In the genomic region with DNA sequence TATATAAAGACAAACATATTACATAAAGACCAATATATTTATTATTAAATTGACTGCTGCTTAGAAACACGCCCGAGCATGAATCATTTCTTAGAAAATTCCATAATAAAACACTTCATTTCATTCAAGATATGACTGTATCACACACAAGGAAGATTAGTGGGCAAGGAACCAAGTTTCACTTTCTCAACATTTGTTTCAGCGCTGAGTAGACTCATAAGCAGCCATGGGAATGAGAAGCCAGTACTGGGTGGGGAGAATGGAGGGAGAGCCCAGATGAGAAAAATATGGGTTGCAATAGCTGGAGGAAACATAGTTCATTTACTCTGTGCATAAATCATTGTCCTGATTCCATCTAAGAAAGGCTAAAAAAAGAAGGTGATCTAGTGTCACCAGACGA, we compare ENCODE assay signal across 19 mouse cellular contexts.
A peak's percentile ranks its signal among the peaks of the same experiment; 100 is the strongest.
DNase-seq lines count a peak whose midpoint lies in the region; ATAC-seq and TF ChIP-seq lines count a peak whose summit lies in the region.
"Had no signal": no experiment of that assay in that cellular context is flagged by ENCODE, and none has a peak within 500 bp of the region (broad histone marks: within the 10 kb centered on the region; RNA-seq: fewer than 3 reads in every experiment).

No protein-coding gene starts in this region.

- DNase-seq in forebrain, embryonic 14.5 days (ENCODE audit: low spot score), result peak; percentile 28
- DNase-seq in forebrain, embryonic 11.5 days (ENCODE audit: low spot score), result no peak
- peak; percentile 1 for DNase-seq in heart, embryonic 10.5 days (ENCODE audit: low spot score)
- DNase-seq in heart, adult 2 months, result no peak
- no peak for DNase-seq in lung, postnatal 14 days
- peak; percentile 80 for DNase-seq in skeletal muscle tissue, adult 2 months (ENCODE audit: low read depth, low spot score)
- DNase-seq in testis, postnatal 14 days (ENCODE audit: low spot score), result no peak
- DNase-seq: cerebellum, postnatal 10 days; embryo, embryonic 11 days; gastrocnemius, postnatal 14 days; kidney, postnatal 25 days; liver, embryonic 13.5 days had no signal

- H3K4me3 ChIP-seq in forebrain, embryonic 14.5 days (ENCODE audit: low read depth, low read length), result no peak overlapping the region
- no peak overlapping the region for H3K4me3 ChIP-seq in forebrain, embryonic 11.5 days (ENCODE audit: low read depth, low read length)
- no peak overlapping the region for H3K4me3 ChIP-seq in heart, embryonic 10.5 days
- no peak overlapping the region for H3K4me3 ChIP-seq in heart, adult 2 months
- H3K4me3 ChIP-seq in lung, embryonic 16.5 days (ENCODE audit: low read length), result no peak overlapping the region
- H3K4me3 ChIP-seq: intestine, embryonic 15.5 days; liver, embryonic 13.5 days; midbrain, embryonic 12.5 days; neural tube, embryonic 13.5 days; stomach, embryonic 15.5 days had no signal

- TF ChIP-seq EP300 in heart, adult 2 months (IDR thresholded peaks at IDR 0.05; ENCODE audit: insufficient read depth, low read depth, low read length), result no peak

- no peak for ATAC-seq in forebrain, embryonic 14.5 days
- no peak for ATAC-seq in forebrain, embryonic 11.5 days (replicated peaks; ENCODE audit: low FRiP score)
- ATAC-seq in lung, embryonic 16.5 days (ENCODE audit: low read depth), result peak; percentile 34; the same call in 1 of the 2 replicates
- ATAC-seq: forebrain, embryonic 16.5 days; intestine, embryonic 15.5 days had no signal

- H3K9ac ChIP-seq in forebrain, embryonic 14.5 days (ENCODE audit: low read length), result no peak overlapping the region
- no peak overlapping the region for H3K9ac ChIP-seq in forebrain, embryonic 11.5 days (ENCODE audit: low read length)
- H3K9ac ChIP-seq in heart, adult 2 months (ENCODE audit: low read depth, low read length), result no peak overlapping the region
- H3K9ac ChIP-seq in lung, embryonic 16.5 days (ENCODE audit: low read length), result no peak overlapping the region
- H3K9ac ChIP-seq: hindbrain, embryonic 14.5 days; intestine, embryonic 15.5 days; liver, embryonic 13.5 days; midbrain, embryonic 12.5 days; neural tube, embryonic 13.5 days; stomach, embryonic 15.5 days had no signal

- H3K79me2 ChIP-seq in heart, adult 2 months (replicated peaks; ENCODE audit: control insufficient read depth, insufficient read depth, low read length), result no peaks in the 10 kb centered on the region

- H3K9me3 ChIP-seq in forebrain, embryonic 14.5 days (replicated peaks; ENCODE audit: control insufficient read depth, low read length), result no peaks in the 10 kb centered on the region
- no peaks in the 10 kb centered on the region for H3K9me3 ChIP-seq in forebrain, embryonic 11.5 days (ENCODE audit: control insufficient read depth, low read length)
- no peaks in the 10 kb centered on the region for H3K9me3 ChIP-seq in heart, embryonic 10.5 days
- no peaks in the 10 kb centered on the region for H3K9me3 ChIP-seq in lung, embryonic 16.5 days (ENCODE audit: control insufficient read depth, low read length)
- H3K9me3 ChIP-seq: intestine, embryonic 15.5 days; liver, embryonic 13.5 days; midbrain, embryonic 12.5 days; neural tube, embryonic 13.5 days; stomach, embryonic 15.5 days had no signal

- TF ChIP-seq POLR2A in heart, adult 2 months (IDR thresholded peaks at IDR 0.05; ENCODE audit: insufficient read depth, low read depth, low read length), result no peak

- no peaks in the 10 kb centered on the region for H3K36me3 ChIP-seq in forebrain, embryonic 14.5 days (ENCODE audit: control insufficient read depth, insufficient read depth, low read length)
- no peaks in the 10 kb centered on the region for H3K36me3 ChIP-seq in forebrain, embryonic 11.5 days (ENCODE audit: control insufficient read depth, insufficient read depth, low read length)
- H3K36me3 ChIP-seq in heart, embryonic 10.5 days, result no peaks in the 10 kb centered on the region
- no peaks in the 10 kb centered on the region for H3K36me3 ChIP-seq in heart, adult 2 months (ENCODE audit: control insufficient read depth, insufficient read depth, low read length)
- H3K36me3 ChIP-seq in lung, embryonic 16.5 days (ENCODE audit: control insufficient read depth, insufficient read depth, low read length), result no peaks in the 10 kb centered on the region
- H3K36me3 ChIP-seq: intestine, embryonic 15.5 days; liver, embryonic 13.5 days; midbrain, embryonic 12.5 days; neural tube, embryonic 13.5 days; stomach, embryonic 15.5 days had no signal

- no peaks in the 10 kb centered on the region for H3K4me1 ChIP-seq in forebrain, embryonic 14.5 days (ENCODE audit: control insufficient read depth, insufficient read depth, low read length)
- no peaks in the 10 kb centered on the region for H3K4me1 ChIP-seq in forebrain, embryonic 11.5 days (replicated peaks; ENCODE audit: control insufficient read depth, insufficient read depth, low read length)
- H3K4me1 ChIP-seq in heart, embryonic 10.5 days, result peaks cover 10% of the 10 kb centered on the region
- peaks cover 4% of the 10 kb centered on the region for H3K4me1 ChIP-seq in heart, adult 2 months (ENCODE audit: control insufficient read depth, insufficient read depth, low read length)
- no peaks in the 10 kb centered on the region for H3K4me1 ChIP-seq in lung, embryonic 16.5 days (replicated peaks; ENCODE audit: control insufficient read depth, insufficient read depth, low read length)
- H3K4me1 ChIP-seq: intestine, embryonic 15.5 days; liver, embryonic 13.5 days; midbrain, embryonic 12.5 days; stomach, embryonic 15.5 days had no signal

- no peak overlapping the region for H3K4me2 ChIP-seq in forebrain, embryonic 14.5 days (ENCODE audit: low read length)
- no peak overlapping the region for H3K4me2 ChIP-seq in forebrain, embryonic 11.5 days (ENCODE audit: low read depth, low read length, severe bottlenecking)
- H3K4me2 ChIP-seq in lung, embryonic 16.5 days (ENCODE audit: low read depth, low read length), result no peak overlapping the region
- H3K4me2 ChIP-seq: hindbrain, embryonic 14.5 days; intestine, embryonic 15.5 days; liver, embryonic 13.5 days; midbrain, embryonic 12.5 days; neural tube, embryonic 13.5 days; stomach, embryonic 15.5 days had no signal

- no peaks in the 10 kb centered on the region for H3K27me3 ChIP-seq in forebrain, embryonic 14.5 days (replicated peaks; ENCODE audit: control insufficient read depth, insufficient read depth, low read length)
- H3K27me3 ChIP-seq in forebrain, embryonic 11.5 days (ENCODE audit: control insufficient read depth, insufficient read depth, low read length), result no peaks in the 10 kb centered on the region
- no peaks in the 10 kb centered on the region for H3K27me3 ChIP-seq in heart, embryonic 10.5 days (ENCODE audit: insufficient read depth, poor library complexity, severe bottlenecking)
- H3K27me3 ChIP-seq in heart, adult 2 months (ENCODE audit: control insufficient read depth, insufficient read depth, low read length), result no peaks in the 10 kb centered on the region
- H3K27me3 ChIP-seq in lung, embryonic 16.5 days (ENCODE audit: control insufficient read depth, insufficient read depth, low read depth, low read length), result no peaks in the 10 kb centered on the region
- H3K27me3 ChIP-seq: intestine, embryonic 15.5 days; liver, embryonic 13.5 days; midbrain, embryonic 12.5 days; neural tube, embryonic 13.5 days; stomach, embryonic 15.5 days had no signal

- H3K27ac ChIP-seq in forebrain, embryonic 14.5 days (ENCODE audit: low read depth, low read length), result no peak overlapping the region
- H3K27ac ChIP-seq in forebrain, embryonic 11.5 days (ENCODE audit: low read depth, low read length), result no peak overlapping the region
- H3K27ac ChIP-seq in heart, embryonic 10.5 days, result no peak overlapping the region
- H3K27ac ChIP-seq in heart, adult 2 months, result no peak overlapping the region
- H3K27ac ChIP-seq in lung, embryonic 16.5 days (ENCODE audit: low read length), result no peak overlapping the region
- H3K27ac ChIP-seq: hindbrain, embryonic 14.5 days; intestine, embryonic 15.5 days; liver, embryonic 13.5 days; midbrain, embryonic 12.5 days; neural tube, embryonic 13.5 days; stomach, embryonic 15.5 days had no signal

- no peak for TF ChIP-seq CTCF in heart, adult 2 months (IDR thresholded peaks at IDR 0.05)

- WGBS in forebrain, embryonic 14.5 days, result 90% methylated on average over 4 of the region's 4 CpGs
- WGBS in forebrain, embryonic 11.5 days, result 92% methylated on average over 4 of the region's 4 CpGs
- WGBS in heart, embryonic 10.5 days, result 86% methylated on average over 4 of the region's 4 CpGs
- whole genome bisulfite sequencing in heart, adult 2 months, result 46% methylated on average over 4 of the region's 4 CpGs
- WGBS in lung, embryonic 16.5 days, result 62% methylated on average over 4 of the region's 4 CpGs

- intact Hi-C loops in heart, adult 2 months (cut with DNase I), result no loop called here

Comparison
In these comparisons a context has a peak if more than half of its experiments do, and no peak if none do; other contexts are left out.
1. DNase-seq: peak in forebrain, embryonic 14.5 days (single experiment), heart, embryonic 10.5 days (single experiment) and skeletal muscle tissue, adult 2 months (single experiment); none in forebrain, embryonic 11.5 days (single experiment), heart, adult 2 months (0 of 2), lung, postnatal 14 days (single experiment) and testis, postnatal 14 days (single experiment).